Mouse (Mus musculus) urinary bladder, postnatal 14 days (tissue): ENCODE data around the gene Lamp1.

Experiments used
- DNase-seq: peaks from one replicate; pipeline ENCODE4 v3.0.0; 2021; ENCODE audit warnings: low spot score

Gene Lamp1

DNA sequence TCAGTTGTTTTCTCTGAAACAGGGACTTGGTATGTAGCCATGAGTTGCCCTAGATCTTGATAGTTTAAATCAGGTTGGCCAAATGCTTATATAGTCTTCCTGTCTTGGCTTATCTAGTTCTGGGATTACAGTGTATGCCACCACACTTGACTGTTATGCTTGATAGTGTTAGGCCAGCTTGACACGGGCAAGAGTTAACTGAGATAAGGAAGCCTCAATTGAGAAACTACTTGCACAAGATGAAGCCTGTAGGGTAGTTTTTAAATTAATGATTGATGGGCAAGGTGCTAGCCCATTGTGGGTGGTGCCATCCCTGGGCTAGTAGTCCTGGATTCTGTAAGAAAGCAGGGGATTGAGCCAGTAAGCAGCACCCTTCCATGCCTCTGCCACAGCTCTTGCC lies 4.6 kb downstream of the Lamp1 start:
- no peak for DNase-seq

DNA sequence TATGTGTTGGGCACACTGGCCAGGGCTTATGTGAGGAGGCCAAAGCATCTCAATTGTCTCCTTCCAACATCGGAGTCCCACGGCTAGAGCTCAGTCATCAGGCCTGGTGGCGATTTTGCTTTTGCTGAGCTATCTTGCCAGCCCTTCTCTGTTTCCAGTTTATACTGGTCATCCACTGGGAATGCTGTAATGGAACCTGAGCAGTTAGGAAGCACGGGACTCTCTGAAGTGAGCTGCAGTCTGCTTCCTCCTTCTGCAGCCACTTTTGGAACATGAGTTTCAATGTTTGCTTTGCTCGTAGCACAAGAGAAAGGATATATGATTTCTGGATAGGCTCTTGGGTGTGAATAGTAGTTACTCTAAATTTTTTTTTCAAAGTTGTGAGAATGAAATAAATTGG lies 5.4 kb downstream of the Lamp1 start:
- DNase-seq, result no peak

DNA sequence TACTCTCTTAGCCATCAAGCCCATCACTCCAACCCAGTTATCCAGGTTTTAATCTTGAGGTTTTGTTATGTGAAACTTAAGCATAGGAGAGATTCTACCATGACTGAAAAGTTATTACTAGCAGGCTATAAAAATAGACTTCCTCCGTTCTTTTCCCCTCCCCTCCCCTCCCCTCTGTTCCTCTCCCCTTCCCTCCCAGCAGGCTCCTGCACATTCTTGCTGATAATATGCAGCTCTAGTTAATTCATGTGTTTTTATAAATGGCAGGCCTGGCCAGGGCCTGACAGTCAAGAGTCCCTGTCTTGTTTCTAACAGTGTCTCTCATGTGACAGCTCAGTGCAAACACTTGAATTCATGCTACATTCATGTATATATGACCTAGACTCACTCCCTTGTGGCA lies 11.5 kb downstream of the Lamp1 start:
- DNase-seq, result no peak

DNA sequence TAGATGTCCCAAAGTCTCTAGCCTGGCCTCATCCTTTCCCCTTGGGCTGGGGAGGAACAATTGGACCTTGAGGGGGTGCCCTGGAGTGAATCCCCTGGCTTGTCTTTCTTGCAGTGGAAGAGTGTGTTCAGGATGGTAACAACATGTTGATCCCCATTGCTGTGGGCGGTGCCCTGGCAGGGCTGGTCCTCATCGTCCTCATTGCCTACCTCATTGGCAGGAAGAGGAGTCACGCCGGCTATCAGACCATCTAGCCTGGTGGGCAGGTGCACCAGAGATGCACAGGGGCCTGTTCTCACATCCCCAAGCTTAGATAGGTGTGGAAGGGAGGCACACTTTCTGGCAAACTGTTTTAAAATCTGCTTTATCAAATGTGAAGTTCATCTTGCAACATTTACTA lies 15.3 kb downstream of the Lamp1 start:
- no peak for DNase-seq

DNA sequence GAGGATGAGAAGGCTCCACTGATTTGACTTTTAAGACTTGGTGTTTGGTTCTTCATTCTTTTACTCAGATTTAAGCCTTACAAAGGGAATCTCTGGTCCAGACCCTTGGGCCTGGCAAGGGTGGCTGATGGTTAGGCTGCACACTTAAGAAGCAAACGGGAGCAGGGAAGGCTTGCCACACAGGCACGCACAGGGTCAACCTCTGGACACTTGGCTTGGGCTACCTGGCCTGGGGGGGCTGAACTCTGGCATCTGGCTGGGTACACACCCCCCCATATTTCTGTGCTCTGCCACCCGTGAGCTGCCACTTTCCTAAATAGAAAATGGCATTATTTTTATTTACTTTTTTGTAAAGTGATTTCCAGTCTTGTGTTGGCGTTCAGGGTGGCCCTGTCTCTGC lies 15.8 kb downstream of the Lamp1 start:
- no peak for DNase-seq

- no peak for DNase-seq
Measured at GRCm38 (mm10) chr8:13175650-13176049, 16.7 kb downstream of the Lamp1 start.

GRCm38 (mm10) chr8:13177173-13177852 lies 18.4 kb downstream of the Lamp1 start:
- no peak for DNase-seq

DNA sequence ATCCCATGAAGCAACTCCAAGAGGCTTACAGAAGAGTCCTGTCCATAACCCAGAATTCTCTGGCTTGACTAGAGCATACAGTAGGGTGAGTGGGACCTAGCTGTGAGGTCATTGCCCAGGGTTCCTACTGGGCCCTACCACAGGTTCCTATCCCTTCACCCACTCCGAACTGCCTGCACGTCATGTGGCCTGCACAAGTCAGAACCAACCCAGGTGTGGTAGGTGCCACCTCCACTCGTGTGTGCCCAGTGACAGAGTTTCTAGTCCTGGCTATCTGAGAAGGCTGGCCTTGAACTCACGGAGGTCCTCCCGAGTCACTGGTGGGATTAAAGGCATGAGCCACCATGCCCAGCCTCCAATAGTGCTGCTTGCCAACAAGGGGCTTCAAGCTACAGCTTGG lies 19.2 kb downstream of the Lamp1 start:
- no peak for DNase-seq

- no peak for DNase-seq
Measured at GRCm38 (mm10) chr8:13179482-13179881, 20.5 kb downstream of the Lamp1 start.

- no peak for DNase-seq
Measured at GRCm38 (mm10) chr8:13179948-13180347, 21.0 kb downstream of the Lamp1 start.

GRCm38 (mm10) chr8:13180408-13180807 lies 21.4 kb downstream of the Lamp1 start:
- DNase-seq, result no peak

DNA sequence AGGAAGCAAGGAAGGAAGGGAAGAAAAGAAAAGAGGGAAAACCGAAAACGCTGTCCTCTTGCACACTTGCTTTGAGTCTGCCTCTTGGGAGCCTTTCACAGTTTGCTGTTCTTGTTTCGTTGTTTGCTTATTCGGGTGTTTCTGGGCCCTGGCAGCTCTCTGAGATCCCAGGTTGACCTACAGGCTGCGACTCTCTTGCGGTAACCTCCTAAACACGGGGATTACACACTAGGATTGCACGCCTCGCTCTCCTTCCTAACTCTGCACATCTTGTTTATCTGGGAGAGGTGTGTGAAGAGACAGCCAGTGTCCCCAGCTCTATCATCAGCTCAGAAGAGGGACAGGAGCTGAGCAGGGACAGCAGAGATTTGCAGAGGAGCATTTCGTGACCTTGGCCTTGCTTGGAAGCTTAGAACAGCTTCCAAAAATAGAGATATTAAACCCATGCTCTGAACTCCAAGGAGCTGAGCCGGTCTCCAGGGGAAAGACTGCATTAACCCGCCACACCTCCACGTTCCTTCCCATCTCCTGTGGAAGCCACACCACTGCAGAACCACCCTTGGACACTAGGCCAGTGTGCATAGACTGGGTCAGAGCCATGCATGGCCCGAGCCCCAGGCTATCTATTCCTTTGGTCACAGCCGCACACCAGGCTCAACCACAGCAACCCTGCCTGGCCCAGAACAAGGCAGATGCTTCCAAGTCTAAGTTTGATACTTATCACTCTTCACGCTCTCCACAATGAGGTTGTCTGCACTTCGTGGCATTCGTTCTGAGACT lies 22.1 kb downstream of the Lamp1 start:
- no peak for DNase-seq

DNA sequence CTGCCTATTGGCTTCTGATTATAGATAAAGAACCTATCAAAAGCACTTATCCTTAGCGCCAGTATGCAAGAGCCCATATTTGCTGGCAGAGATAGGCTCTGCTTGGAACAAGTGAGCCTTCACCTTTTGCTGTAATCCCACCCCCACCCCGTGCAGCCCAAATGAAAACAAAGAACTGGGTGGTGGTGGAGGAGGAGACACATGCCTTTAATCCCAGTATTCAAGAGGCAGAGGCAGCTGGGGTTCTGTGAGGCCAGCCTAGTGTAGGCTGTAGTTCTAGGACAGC lies 22.7 kb downstream of the Lamp1 start:
- DNase-seq, result no peak

GRCm38 (mm10) chr8:13186819-13187218 lies 27.9 kb downstream of the Lamp1 start:
- DNase-seq, result no peak

DNA sequence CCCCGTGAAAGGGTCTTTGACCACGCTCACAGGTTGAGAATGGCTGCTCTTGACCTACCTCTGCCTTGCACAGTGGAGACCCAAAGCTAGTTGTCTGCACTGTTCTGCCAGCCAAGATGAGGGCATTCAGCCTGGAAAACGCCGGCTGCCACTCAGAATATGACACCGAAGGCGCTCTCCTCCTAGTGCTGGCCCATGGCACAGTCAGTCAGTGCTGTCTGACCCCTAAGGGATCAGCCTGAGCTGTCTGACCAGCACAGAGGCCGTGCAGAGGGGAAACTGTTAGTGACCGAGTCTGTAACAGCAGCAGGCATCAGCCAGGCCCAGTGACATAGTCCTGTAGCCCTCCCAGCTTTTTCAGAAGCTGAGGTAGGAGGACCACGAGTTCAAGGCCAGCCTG lies 28.3 kb downstream of the Lamp1 start:
- no peak for DNase-seq

DNA sequence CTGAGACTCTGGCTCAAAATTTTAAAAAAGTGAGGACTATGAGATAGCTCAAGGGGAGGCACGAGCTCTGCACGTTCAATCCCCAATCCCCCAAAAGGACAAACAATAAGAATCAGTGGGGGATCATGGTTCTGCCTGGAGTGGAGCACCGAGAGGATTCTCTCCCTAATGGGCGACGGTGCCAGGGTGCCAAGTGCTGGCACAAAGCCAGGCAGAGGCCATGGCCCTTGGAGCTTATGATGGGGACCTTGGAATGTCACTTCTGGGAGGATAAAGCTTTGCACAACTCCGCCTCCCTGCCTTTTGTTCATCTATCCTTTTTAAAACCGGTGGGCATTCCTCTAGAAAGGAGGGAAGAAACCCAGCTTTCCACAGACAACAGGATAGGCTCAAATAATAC lies 28.7 kb downstream of the Lamp1 start:
- no peak for DNase-seq

- no peak for DNase-seq
Measured at GRCm38 (mm10) chr8:13188052-13188555, 29.1 kb downstream of the Lamp1 start.

- no peak for DNase-seq
Measured at GRCm38 (mm10) chr8:13188857-13189256, 29.9 kb downstream of the Lamp1 start.

DNA sequence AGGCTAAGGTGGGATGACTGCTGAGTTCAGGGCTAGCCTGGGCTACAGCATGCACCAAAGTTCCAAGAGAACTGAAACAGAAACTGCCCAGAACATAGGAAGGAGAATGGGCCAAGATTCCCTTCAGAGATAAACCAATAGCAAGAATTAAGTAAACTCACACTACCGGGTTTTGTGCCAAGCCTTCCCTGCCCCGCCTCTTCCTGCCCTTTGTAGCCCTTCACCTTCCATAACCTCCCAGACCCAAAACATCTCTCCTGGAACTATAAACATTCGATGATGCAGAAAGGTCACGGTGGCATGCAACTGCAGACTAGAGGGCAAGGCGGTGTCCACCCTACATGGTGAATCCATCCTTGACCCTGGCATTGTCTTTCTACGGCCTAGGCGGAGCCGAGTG lies 31.3 kb downstream of the Lamp1 start:
- no peak for DNase-seq

GRCm38 (mm10) chr8:13194818-13195217 lies 35.9 kb downstream of the Lamp1 start:
- DNase-seq, result no peak

GRCm38 (mm10) chr8:13197493-13197892 lies 38.5 kb downstream of the Lamp1 start:
- no peak for DNase-seq

- no peak for DNase-seq
Measured at GRCm38 (mm10) chr8:13199385-13200061, 40.6 kb downstream of the Lamp1 start.

DNA sequence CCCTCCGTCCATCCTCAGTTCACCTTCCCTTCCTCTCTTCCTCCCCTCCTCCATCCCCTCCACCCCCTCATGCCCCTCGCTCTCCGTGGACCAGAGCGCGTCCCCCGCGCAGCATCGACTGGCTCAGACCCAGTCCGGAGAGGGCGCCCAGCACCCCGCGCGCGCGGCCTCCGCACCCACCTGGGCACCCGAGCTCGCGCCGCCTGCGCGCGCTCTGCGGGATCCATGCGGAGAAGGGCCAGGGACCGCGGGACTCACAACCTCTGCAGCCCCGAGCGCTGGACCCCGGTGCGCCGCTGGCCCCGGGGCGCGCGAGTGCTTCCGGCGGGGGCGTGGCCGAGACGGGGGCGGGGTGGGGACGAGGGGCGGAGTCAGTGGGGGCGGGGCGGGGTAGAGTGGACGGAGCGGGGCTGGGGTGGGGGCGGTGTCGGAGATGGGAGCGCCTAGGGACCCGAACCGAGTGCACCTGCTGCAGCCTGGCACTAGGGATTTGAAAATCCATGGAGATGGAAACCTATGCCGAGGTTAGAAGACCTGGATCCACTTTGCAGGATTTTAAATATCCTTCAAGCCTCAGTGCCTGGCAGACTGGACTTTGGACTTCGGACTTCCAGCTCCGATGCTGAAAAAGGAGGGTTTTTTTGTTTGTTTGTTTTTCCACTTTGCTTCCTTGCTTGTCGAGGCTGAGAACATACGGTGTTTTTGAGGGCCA lies 41.5 kb downstream of the Lamp1 start, which contains the start of gene Grtp1:
TSS of gene Grtp1 (minus strand) at position 320 of the 712 bp plus-strand sequence.
- peak; percentile 60 for DNase-seq
